Mouse (Mus musculus) midbrain, embryonic 14.5 days (tissue): Measurements from ENCODE around the gene Card9. TPM values are rescaled to one million over a fixed set of nuclear protein-coding genes. Genes with fewer than 3 reads are reported as not detected.
A peak's percentile ranks its signal among the peaks of the same experiment; 100 is the strongest.
"Not testable (repeated sequence)": the region's sequence is repeated elsewhere in the genome, so short reads cannot be mapped to it uniquely, and the experiment has no call there.

Experiments
- ATAC-seq: fragments of 200-750 bp; cut with Nextera tagmentation; 2 replicates; pipeline ENCODE4 v1.8.0; 2017; ENCODE audit warnings: moderate number of reproducible peaks, moderate library complexity; ENCODE audit not compliant: low FRiP score, low TSS enrichment
- DNase-seq: peaks from one replicate; pipeline ENCODE4 v3.0.0-alpha.2; 2015
- H3K27ac ChIP-seq: fragments of 300-500 bp; sonication (generic); replicated peaks from 2 replicates; pipeline ENCODE4 v1.5.1; 2014; ENCODE audit warnings: mild to moderate bottlenecking, low read depth, low read length, moderate library complexity
- H3K27me3 ChIP-seq: fragments of 300-500 bp; sonication (generic); 2 replicates; pipeline ENCODE4 v1.6.1; 2014; ENCODE audit warnings: low read length, control low read depth, mixed read lengths; ENCODE audit not compliant: control insufficient read depth, insufficient read depth
- H3K36me3 ChIP-seq: fragments of 300-500 bp; sonication (generic); 2 replicates; pipeline ENCODE4 v1.6.1; 2014; ENCODE audit warnings: low read length, control low read depth; ENCODE audit not compliant: control insufficient read depth, insufficient read depth
- H3K4me1 ChIP-seq: fragments of 300-500 bp; sonication (generic); 2 replicates; pipeline ENCODE4 v1.6.1; 2014; ENCODE audit warnings: mild to moderate bottlenecking, antibody characterized with exemption, low read length, control low read depth; ENCODE audit not compliant: control insufficient read depth, insufficient read depth
- H3K4me2 ChIP-seq: fragments of 300-500 bp; sonication (generic); 2 replicates; pipeline ENCODE4 v1.6.1; 2014; ENCODE audit warnings: mild to moderate bottlenecking, low read length, moderate library complexity
- H3K4me3 ChIP-seq: fragments of 300-500 bp; sonication (generic); replicated peaks from 2 replicates; pipeline ENCODE4 v1.5.1; 2014; ENCODE audit warnings: low read depth, low read length
- H3K9ac ChIP-seq: fragments of 300-500 bp; sonication (generic); replicated peaks from 2 replicates; pipeline ENCODE4 v1.6.1; 2014; ENCODE audit warnings: mild to moderate bottlenecking, low read length, moderate library complexity
- H3K9me3 ChIP-seq: fragments of 300-500 bp; sonication (generic); 2 replicates; pipeline ENCODE4 v1.6.1; 2016; ENCODE audit warnings: low read length, control low read depth, mixed read lengths; ENCODE audit not compliant: control insufficient read depth
- WGBS: fragments of 180-500 bp; shearing (Covaris S2); extraction: QIAGEN DNeasy Blood & Tissue Kit; methylation state at CpG from one replicate; pipeline ENCODE4 v1.1.7; 2014; 5-methylcytosine and 5-hydroxymethylcytosine counted together
- polyA plus RNA-seq: library from polyadenylated mRNA; unstranded; fragments of >200 nt; fragmentation: Nextera tagmentation; extraction: Ambion mirVana; gene quantifications from 2 replicates; pipeline ENCODE4 v1.2.1, GENCODE M21; 2014

The Card9 gene
- polyA plus RNA-seq, 1 experiment from 2014 or later, result 1.7 TPM

GRCm38 (mm10) chr2:26398978-26399377 lies 38.3 kb upstream of the Card9 start:
- no peak for ATAC-seq
- 92% methylated on average over 8 of the region's 8 CpGs for WGBS
- H3K27me3 ChIP-seq, result no peaks in the 10 kb centered on the region
- H3K4me2 ChIP-seq, result no peak overlapping the region
- no peak overlapping the region for H3K27ac ChIP-seq
- no peak overlapping the region for H3K4me3 ChIP-seq
- H3K36me3 ChIP-seq, result peaks cover 88% of the 10 kb centered on the region
- H3K4me1 ChIP-seq, result no peaks in the 10 kb centered on the region
- no peaks in the 10 kb centered on the region for H3K9me3 ChIP-seq
- DNase-seq, result no peak
- H3K9ac ChIP-seq, result no peak overlapping the region

GRCm38 (mm10) chr2:26391617-26392016 lies 30.9 kb upstream of the Card9 start:
- ATAC-seq (no peak), DNase-seq (no peak)
- H3K36me3 ChIP-seq, result peaks cover 77% of the 10 kb centered on the region
- H3K4me3 ChIP-seq, result no peak overlapping the region
- no peak overlapping the region for H3K27ac ChIP-seq
- H3K27me3 ChIP-seq, result no peaks in the 10 kb centered on the region
- peaks cover 12% of the 10 kb centered on the region for H3K4me1 ChIP-seq
- no peak overlapping the region for H3K9ac ChIP-seq
- no peaks in the 10 kb centered on the region for H3K9me3 ChIP-seq
- 94% methylated on average over 6 of the region's 6 CpGs for WGBS
- H3K4me2 ChIP-seq, result no peak overlapping the region

- Histone ChIP-seq H3K4me3 (no peak overlapping the region), H3K27me3 (no peaks in the 10 kb centered on the region), H3K4me2 (peak overlapping the region; percentile 27; the same call in 1 of the 2 replicates), H3K36me3 (peaks cover 77% of the 10 kb centered on the region), H3K27ac (no peak overlapping the region), H3K4me1 (peaks cover 12% of the 10 kb centered on the region), H3K9me3 (no peaks in the 10 kb centered on the region), H3K9ac (no peak overlapping the region)
- DNase-seq, result no peak
- WGBS, result 87% methylated on average over 3 of the region's 3 CpGs
- ATAC-seq, result no peak
These were observed 30.2 kb upstream of the Card9 start for GRCm38 (mm10) chr2:26390954-26391353.

- Histone ChIP-seq H3K4me2 (peak within 1 kb of the TSS; percentile 98), H3K9ac (peak within 1 kb of the TSS; percentile 92), H3K27me3 (no peaks in the 10 kb centered on the region), H3K4me3 (peak within 1 kb of the TSS; percentile 97), H3K4me1 (peaks cover 12% of the 10 kb centered on the region), H3K36me3 (peaks cover 77% of the 10 kb centered on the region), H3K9me3 (no peaks in the 10 kb centered on the region), H3K27ac (peak within 1 kb of the TSS; percentile 77)
- WGBS, result under 1% methylated on average over 60 of the region's 60 CpGs
- peak; percentile 91 for ATAC-seq
- peak; percentile 96 for DNase-seq
These were observed 28.5 kb upstream of the Card9 start, which contains the start of the genes Entr1 and Pmpca for GRCm38 (mm10) chr2:26389154-26389690. Gene Entr1 (minus strand): TSS chr2:26389316. Gene Pmpca (plus strand): TSS chr2:26389339.

GRCm38 (mm10) chr2:26388682-26389153 lies 28.0 kb upstream of the Card9 start:
- peak overlapping the region; percentile 98 for H3K4me2 ChIP-seq
- peaks cover 77% of the 10 kb centered on the region for H3K36me3 ChIP-seq
- H3K27me3 ChIP-seq, result no peaks in the 10 kb centered on the region
- H3K4me1 ChIP-seq, result peaks cover 12% of the 10 kb centered on the region
- H3K27ac ChIP-seq, result peak overlapping the region; percentile 77
- under 1% methylated on average over 44 of the region's 45 CpGs for WGBS
- H3K4me3 ChIP-seq, result peak overlapping the region; percentile 97
- ATAC-seq (peak; percentile 57), DNase-seq (peak; percentile 18)
- peak overlapping the region; percentile 92 for H3K9ac ChIP-seq
- no peaks in the 10 kb centered on the region for H3K9me3 ChIP-seq

GRCm38 (mm10) chr2:26387713-26388112 lies 27.0 kb upstream of the Card9 start:
- DNase-seq (no peak), ATAC-seq (no peak)
- peak overlapping the region; percentile 98 for H3K4me2 ChIP-seq
- peaks cover 77% of the 10 kb centered on the region for H3K36me3 ChIP-seq
- H3K27me3 ChIP-seq, result no peaks in the 10 kb centered on the region
- no peak overlapping the region for H3K27ac ChIP-seq
- H3K4me3 ChIP-seq, result peak overlapping the region; percentile 97; the same call in 1 of the 2 replicates
- no peaks in the 10 kb centered on the region for H3K9me3 ChIP-seq
- 94% methylated on average over 3 of the region's 3 CpGs for WGBS
- no peak overlapping the region for H3K9ac ChIP-seq
- H3K4me1 ChIP-seq, result peaks cover 12% of the 10 kb centered on the region

GRCm38 (mm10) chr2:26380871-26381270 lies 20.2 kb upstream of the Card9 start:
- peak overlapping the region; percentile 77 for H3K4me3 ChIP-seq
- H3K4me2 ChIP-seq, result peak overlapping the region; percentile 91
- not testable (repeated sequence) for DNase-seq, H3K4me1 ChIP-seq, H3K9me3 ChIP-seq, H3K27me3 ChIP-seq, ATAC-seq
- H3K9ac ChIP-seq, result peak overlapping the region; percentile 78
- 31% methylated on average over 6 of the region's 6 CpGs for WGBS
- H3K36me3 ChIP-seq, result peaks cover 71% of the 10 kb centered on the region
- peak overlapping the region; percentile 70; the same call in 1 of the 2 replicates for H3K27ac ChIP-seq

- under 1% methylated on average over 38 of the region's 38 CpGs for WGBS
- Histone ChIP-seq H3K9ac (peak within 1 kb of the TSS; percentile 78), H3K27ac (peak within 1 kb of the TSS; percentile 70; the same call in 1 of the 2 replicates), H3K36me3 (peaks cover 70% of the 10 kb centered on the region), H3K27me3 (no peaks in the 10 kb centered on the region), H3K4me1 (peaks cover 7% of the 10 kb centered on the region; the same call in 1 of the 2 replicates), H3K4me3 (peak within 1 kb of the TSS; percentile 77), H3K9me3 (no peaks in the 10 kb centered on the region), H3K4me2 (peak within 1 kb of the TSS; percentile 91)
- peak; percentile 95 for ATAC-seq
- DNase-seq, result peak; percentile 94
These were observed 19.5 kb upstream of the Card9 start, which contains the start of gene Snapc4 for GRCm38 (mm10) chr2:26380131-26380771. Gene Snapc4 (minus strand): TSS chr2:26380653.
